Mouse (Mus musculus) heart, postnatal 0 days (tissue): ENCODE results near the gene Car5a.

Experiments
- CTCF ChIP-seq: IDR thresholded peaks from 2 replicates; pipeline ENCODE4 v1.5.1; 2016; ENCODE audit warnings: antibody characterized with exemption, control low read depth, low read depth
- EP300 ChIP-seq: IDR thresholded peaks from 2 replicates; pipeline ENCODE4 v1.6.1; 2016; ENCODE audit warnings: antibody characterized with exemption, low read depth

DNA sequence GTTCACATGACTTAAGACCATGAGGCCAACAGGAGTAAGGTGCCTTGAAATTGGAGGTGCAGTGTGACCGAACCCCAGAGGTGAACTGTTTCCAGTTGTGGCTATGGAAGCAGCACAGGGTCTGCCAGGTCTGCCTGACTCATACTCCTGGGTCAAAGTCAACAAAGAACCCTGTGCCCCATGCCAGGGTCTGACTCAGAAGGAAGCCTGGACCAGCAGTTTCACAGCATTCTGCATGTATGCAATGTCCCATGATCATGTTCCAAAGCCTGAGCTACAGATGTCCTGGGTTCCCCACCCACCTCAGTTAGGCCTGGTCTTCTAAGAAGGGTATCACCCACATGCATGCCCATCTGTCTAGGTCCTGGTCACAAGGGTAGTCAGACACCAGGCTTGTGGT, 55.4 kb downstream of the Car5a start:
- no peak for TF ChIP-seq CTCF
- no peak for TF ChIP-seq EP300
